Mouse (Mus musculus): ENCODE data around the gene Hnrnph2.

Gene Hnrnph2

GRCm38 (mm10) chrX:134600659-134601379 lies at the start of gene Hnrnph2, which contains the start of gene Gla:
TSS of gene Hnrnph2 (plus strand) at chrX:134601179.
TSS of gene Gla (minus strand) at chrX:134601125.
- DNase-seq, result peak; percentile 85 to 86

DNA sequence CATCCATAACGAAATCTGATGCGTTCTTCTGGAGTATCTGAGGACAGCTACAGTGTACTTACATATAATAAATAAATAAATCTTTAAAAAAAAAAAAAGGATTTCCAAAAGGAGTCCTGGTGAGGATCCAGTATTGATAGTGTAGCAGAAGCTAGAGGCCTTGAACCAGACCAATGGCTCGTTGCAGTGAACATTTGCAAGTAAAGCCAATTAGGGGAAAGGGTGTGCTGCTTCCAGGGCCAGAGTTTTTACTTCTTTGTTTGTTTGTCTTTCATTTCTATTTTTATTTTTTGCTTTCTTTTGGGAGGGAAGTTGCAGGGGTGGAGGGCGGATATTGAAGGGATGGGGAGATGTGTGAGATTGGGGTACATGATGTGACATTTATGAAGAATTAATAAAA lies 47.7 kb upstream of the Hnrnph2 start:
- no peak for DNase-seq

DNA sequence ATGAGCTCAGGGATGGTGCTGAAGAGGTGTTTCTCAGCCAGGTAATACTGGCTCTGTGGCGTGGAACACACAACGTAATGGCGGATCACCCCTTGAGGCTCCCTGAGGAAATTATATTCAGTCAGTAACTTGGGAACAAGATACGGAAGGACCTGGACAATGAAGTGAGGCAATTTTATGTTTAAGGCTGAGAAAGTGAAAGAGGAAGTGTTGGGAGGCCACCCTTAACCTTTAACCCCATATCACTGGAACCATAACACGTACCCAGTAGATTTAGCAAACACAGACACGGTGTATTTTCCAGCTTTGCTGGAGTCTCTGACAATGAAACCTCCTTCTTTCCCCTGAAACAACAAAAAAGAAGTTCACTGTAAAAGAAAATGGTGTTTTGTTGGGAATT lies 46.6 kb upstream of the Hnrnph2 start:
- DNase-seq, result no peak

- DNase-seq, result no peak
These were observed 36.7 kb upstream of the Hnrnph2 start for GRCm38 (mm10) chrX:134564326-134564725.

GRCm38 (mm10) chrX:134566536-134567222 lies 34.3 kb upstream of the Hnrnph2 start:
- no peak for DNase-seq

DNA sequence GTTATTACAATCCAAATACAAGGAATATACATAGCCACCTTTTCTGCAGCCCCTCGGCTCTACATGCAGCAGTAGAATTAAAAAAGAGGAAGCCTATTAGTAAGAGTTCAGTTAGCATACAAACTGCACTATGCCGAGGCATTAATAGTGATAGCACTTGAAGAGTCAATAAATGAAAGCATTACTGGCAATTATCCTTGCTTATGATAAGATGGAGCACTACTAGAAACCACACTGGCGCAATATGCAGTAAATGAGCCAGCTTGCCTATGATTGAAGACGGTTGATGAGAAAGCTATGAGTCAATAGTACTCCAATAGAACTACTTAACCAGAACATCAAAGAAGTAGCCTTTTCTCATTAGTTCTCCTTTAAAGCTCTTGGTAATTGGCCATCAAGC lies 23.1 kb upstream of the Hnrnph2 start:
- DNase-seq, result no peak

- DNase-seq, result no peak
These were observed 20.3 kb upstream of the Hnrnph2 start for GRCm38 (mm10) chrX:134580528-134581305.

- no peak for DNase-seq
These were observed 18.7 kb upstream of the Hnrnph2 start for GRCm38 (mm10) chrX:134582270-134582669.

- DNase-seq, result no peak
These were observed 17.9 kb upstream of the Hnrnph2 start, which contains the start of gene Btk for GRCm38 (mm10) chrX:134582888-134583669. TSS of gene Btk (minus strand) at chrX:134583570.

GRCm38 (mm10) chrX:134585103-134586002 lies 15.6 kb upstream of the Hnrnph2 start, which contains the start of gene Rpl36a:
TSS of gene Rpl36a (plus strand) at chrX:134585654.
- DNase-seq, result peak; percentile 88 to 89

DNA sequence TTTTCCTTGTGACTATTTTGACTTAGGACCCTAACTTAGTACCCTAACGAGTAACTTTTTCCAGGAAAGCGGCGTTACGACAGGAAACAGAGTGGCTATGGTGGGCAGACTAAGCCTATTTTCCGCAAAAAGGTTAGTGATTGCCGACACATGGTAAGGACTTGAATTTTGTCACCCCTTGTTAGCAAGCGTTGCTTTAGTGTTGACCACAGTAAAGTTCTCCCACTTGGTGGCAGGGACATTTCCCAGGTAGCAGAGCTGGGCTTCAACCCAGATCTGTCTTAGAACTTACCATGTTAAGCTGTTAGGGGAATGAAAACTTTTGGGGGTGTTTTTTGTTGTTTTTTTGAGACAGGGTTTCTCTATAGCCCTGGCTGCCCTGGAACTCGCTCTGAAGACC lies 14.5 kb upstream of the Hnrnph2 start:
- DNase-seq, result no peak

DNA sequence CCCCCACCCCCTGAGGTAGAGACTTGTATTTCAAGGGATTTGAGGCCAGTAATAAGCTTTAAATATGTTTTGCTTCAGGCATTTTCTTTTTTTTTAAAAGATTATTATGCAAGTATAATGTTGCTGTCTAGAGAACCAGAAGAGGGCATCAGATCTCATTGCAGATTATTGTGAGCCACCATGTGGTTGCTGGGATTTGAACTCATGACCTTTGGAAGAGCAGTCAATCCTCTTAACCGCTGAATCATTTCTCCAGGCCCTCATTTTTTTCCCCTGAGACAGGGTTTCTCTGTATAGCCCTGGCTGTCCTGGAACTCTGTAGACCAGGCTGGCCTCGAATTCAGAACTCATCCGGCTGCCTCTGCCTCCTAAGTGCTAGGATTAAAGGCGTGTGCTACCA lies 12.7 kb upstream of the Hnrnph2 start:
- DNase-seq, result no peak

DNA sequence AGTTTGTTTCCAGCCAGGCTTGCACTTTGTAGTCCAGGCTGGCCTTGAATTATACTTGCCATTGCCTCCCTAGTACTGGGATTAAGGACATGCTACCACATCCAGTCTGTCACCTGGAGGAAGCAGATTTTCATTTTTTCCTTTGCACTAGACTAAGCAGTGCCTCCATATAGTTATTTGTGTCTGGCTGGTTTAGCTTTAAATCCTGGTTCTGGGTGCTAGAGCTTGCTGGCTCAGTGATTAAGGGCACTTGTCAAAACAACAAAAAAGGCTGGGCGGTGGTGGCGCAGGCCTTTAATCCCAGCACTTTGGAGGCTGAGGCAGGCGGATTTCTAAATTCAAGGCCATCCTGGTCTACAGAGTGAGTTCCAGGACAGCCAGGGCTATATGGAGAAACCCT lies 12.0 kb upstream of the Hnrnph2 start:
- DNase-seq, result no peak

DNA sequence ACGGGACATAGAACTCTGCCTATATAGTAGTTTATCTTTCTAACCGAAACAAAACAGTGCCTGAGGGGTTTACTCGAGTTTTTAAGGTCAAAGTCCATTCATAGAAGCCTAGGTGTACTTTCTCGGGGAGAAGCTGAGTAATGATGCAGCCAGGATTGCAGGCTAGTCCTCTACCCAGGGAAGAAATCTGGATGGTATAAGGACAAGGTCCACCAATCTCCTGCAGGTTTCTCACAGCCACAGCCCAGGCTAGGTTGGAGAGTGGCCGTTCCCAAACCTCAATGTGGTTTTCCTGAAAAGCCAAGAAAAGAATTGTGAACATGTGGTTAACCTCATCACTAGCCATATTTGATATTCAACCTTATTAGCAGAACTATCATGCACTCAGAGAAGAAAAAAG lies 11.1 kb upstream of the Hnrnph2 start:
- DNase-seq, result no peak

GRCm38 (mm10) chrX:134599922-134600565 lies 935 bp upstream of the Hnrnph2 start:
- DNase-seq, result no peak

DNA sequence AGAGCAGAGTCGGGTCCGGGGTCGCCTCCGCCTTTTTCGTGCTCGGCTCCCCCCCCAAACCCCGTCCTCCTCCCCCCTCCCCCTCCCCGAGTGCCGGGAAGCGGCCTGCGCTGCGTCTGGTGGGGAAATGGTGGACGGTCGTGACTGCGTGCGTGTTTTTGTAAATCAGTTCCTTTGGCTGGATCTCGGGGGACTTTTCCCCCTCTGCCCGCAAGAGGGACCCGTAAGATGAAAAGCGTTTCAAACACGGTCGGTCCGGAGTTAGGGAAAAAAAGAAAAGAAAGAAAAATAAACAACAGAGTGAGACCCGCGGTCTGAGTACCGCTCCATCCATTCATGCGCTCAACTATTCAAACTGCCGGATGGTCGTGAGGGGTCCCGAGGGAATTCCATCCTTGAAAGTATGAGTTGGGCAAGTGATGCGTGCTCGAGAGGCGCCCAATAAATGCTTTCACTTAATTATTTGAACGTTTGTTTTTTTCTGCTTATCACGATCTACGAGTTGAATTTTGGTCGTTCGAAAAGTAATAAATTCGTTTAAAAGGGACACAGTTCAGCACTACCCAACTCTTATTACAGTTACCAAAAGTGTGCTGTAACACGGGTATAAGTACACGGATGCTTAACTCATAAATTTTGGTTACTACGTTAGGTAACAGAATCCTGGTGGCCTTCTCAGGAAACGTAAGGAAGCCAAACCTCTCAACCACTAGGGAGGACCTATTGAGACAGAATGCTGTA lies 571 bp downstream of the Hnrnph2 start:
- no peak for DNase-seq

- DNase-seq, result no peak
These were observed 8.5 kb downstream of the Hnrnph2 start for GRCm38 (mm10) chrX:134609472-134609871.

- no peak for DNase-seq
These were observed 10.0 kb downstream of the Hnrnph2 start for GRCm38 (mm10) chrX:134610984-134611383.

DNA sequence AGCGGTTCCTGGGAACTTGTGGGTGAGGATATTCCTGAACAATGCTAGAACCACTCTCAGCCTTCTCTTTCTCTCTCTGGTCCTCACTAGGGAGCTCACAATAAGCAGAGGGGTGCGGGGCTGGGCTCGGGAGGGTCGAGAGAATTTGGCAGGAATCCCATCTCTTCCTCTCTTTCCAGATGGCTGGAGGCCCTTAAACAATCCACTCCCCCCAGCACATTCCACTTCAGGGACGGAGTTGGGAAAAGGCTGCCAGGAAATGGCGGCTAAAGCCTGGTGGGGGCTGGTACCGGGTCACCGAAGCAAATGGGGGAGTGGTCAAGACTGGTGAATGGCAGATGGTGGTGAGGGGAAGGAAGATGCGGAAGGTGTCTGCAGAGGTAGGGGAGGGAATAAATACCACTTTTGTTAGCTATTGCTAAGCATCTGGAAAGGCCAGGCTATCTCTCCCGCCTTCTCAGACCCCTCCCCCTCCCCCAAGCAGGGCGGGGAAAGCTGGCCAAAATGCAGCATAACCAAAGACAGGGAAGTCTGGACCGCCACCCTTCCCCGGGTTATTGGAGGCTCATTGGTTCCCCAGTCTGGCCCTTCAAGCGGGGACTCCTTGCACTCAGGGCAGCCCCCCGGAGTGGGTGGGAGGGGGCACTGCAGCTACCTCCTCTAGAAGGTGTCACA lies 11.4 kb downstream of the Hnrnph2 start:
- peak; percentile 20 to 28 for DNase-seq

DNA sequence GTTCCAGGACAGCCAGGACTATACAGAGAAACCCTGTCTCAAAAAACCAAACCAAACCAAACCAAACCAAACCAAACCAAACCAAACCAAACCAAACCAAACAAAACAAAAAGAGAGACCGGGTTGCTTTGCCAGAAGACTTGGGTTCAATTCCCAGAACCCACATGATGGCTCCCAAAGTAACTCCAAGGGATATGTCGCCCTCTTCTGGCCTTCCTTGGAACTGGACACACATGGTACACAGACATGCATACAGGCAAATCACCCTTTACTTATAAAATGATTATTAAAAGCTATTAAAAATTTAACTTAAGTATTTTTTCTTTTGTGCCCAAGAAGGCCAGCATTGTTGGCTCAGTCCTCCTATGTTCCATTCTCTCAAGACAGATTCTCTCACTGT lies 13.3 kb downstream of the Hnrnph2 start:
- no peak for DNase-seq
